Mouse (Mus musculus) mesoderm, embryonic 11.5 days (tissue): ENCODE measurements around the gene Gab2.

Source experiments
- DNase-seq: peaks from one replicate; pipeline ENCODE4 v3.0.0-alpha.2; 2012; ENCODE audit warnings: low read depth, low spot score

Gab2 gene

GRCm38 (mm10) chr7:97346111-97346821, 264.9 kb downstream of the Gab2 start:
- no peak for DNase-seq

- DNase-seq: no peak
Measured at GRCm38 (mm10) chr7:97346822-97347166, 265.4 kb downstream of the Gab2 start.

- DNase-seq: no peak
Measured at GRCm38 (mm10) chr7:97347464-97347863, 266.1 kb downstream of the Gab2 start.

- DNase-seq: no peak
Measured at GRCm38 (mm10) chr7:97348318-97348717, 266.9 kb downstream of the Gab2 start.

GRCm38 (mm10) chr7:97348836-97349235, 267.4 kb downstream of the Gab2 start:
- no peak for DNase-seq

- no peak for DNase-seq
Measured at GRCm38 (mm10) chr7:97349438-97349837, 268.1 kb downstream of the Gab2 start.

GRCm38 (mm10) chr7:97350891-97351290, 269.5 kb downstream of the Gab2 start:
- no peak for DNase-seq

- no peak for DNase-seq
Measured at GRCm38 (mm10) chr7:97351792-97352513, 270.6 kb downstream of the Gab2 start.

- DNase-seq: no peak
Measured at GRCm38 (mm10) chr7:97353356-97353755, 272.0 kb downstream of the Gab2 start.

- DNase-seq: no peak
Measured at GRCm38 (mm10) chr7:97355068-97355841, 273.9 kb downstream of the Gab2 start.

GRCm38 (mm10) chr7:97356253-97356652, 274.9 kb downstream of the Gab2 start:
- no peak for DNase-seq

- DNase-seq: no peak
Measured at GRCm38 (mm10) chr7:97356875-97357276, 275.5 kb downstream of the Gab2 start.

- no peak for DNase-seq
Measured at GRCm38 (mm10) chr7:97357840-97358239, 276.5 kb downstream of the Gab2 start.

- DNase-seq: no peak
Measured at GRCm38 (mm10) chr7:97358347-97358746, 277.0 kb downstream of the Gab2 start.
